Mouse (Mus musculus) heart, adult 8-10 months (tissue): ENCODE measurements at regions not wholly inside any gene's neighbourhood (a gene's known extent, or its start where the extent isn't known, plus 50 kb on each side); places are given as distances from the start of the nearest gene placed in this dataset.

Source experiments
- DNase-seq: peaks from one replicate; pipeline ENCODE4 v3.0.0; 2022; ENCODE audit warnings: low spot score

- no peak for DNase-seq
These were observed 92.6 kb upstream of the Pmepa1 start for GRCm38 (mm10) chr2:173368899-173369298.

- DNase-seq = no peak
These were observed 100.6 kb upstream of the Pmepa1 start for GRCm38 (mm10) chr2:173376926-173377325.

GRCm38 (mm10) chr2:173377497-173378257, 101.3 kb upstream of the Pmepa1 start:
- peak; percentile 62 for DNase-seq

GRCm38 (mm10) chr2:173379736-173380135, 103.4 kb upstream of the Pmepa1 start:
- no peak for DNase-seq

GRCm38 (mm10) chr2:173380341-173380761, 104.0 kb upstream of the Pmepa1 start:
- DNase-seq = no peak

GRCm38 (mm10) chr2:173382176-173382813, 106.0 kb upstream of the Pmepa1 start:
- no peak for DNase-seq

- DNase-seq = no peak
These were observed 108.7 kb upstream of the Pmepa1 start for GRCm38 (mm10) chr2:173384935-173385586.

- DNase-seq = no peak
These were observed 109.4 kb upstream of the Pmepa1 start for GRCm38 (mm10) chr2:173385722-173386141.

GRCm38 (mm10) chr2:173388140-173388539, 111.8 kb upstream of the Pmepa1 start:
- DNase-seq = no peak

- DNase-seq = no peak
These were observed 116.4 kb upstream of the Pmepa1 start for GRCm38 (mm10) chr2:173392557-173393323.

- no peak for DNase-seq
These were observed 116.9 kb upstream of the Pmepa1 start for GRCm38 (mm10) chr2:173393324-173393592.

GRCm38 (mm10) chr2:173395526-173395925, 119.2 kb upstream of the Pmepa1 start:
- no peak for DNase-seq

- no peak for DNase-seq
These were observed 121.6 kb upstream of the Pmepa1 start for GRCm38 (mm10) chr2:173397846-173398331.

- no peak for DNase-seq
These were observed 116.8 kb upstream of the 1700021F07Rik start for GRCm38 (mm10) chr2:173405629-173406028.

- no peak for DNase-seq
These were observed 115.9 kb upstream of the 1700021F07Rik start for GRCm38 (mm10) chr2:173406344-173407094.

- no peak for DNase-seq
These were observed 115.3 kb upstream of the 1700021F07Rik start for GRCm38 (mm10) chr2:173407133-173407532.

GRCm38 (mm10) chr2:173408681-173409081, 113.7 kb upstream of the 1700021F07Rik start:
- DNase-seq = no peak

GRCm38 (mm10) chr2:173409433-173409832, 113.0 kb upstream of the 1700021F07Rik start:
- DNase-seq = no peak

GRCm38 (mm10) chr2:173413906-173414656, 108.3 kb upstream of the 1700021F07Rik start:
- peak; percentile 36 for DNase-seq

GRCm38 (mm10) chr2:173415429-173415828, 107.0 kb upstream of the 1700021F07Rik start:
- no peak for DNase-seq
